Mouse (Mus musculus): ENCODE measurements around the gene Bnipl.

DNA sequence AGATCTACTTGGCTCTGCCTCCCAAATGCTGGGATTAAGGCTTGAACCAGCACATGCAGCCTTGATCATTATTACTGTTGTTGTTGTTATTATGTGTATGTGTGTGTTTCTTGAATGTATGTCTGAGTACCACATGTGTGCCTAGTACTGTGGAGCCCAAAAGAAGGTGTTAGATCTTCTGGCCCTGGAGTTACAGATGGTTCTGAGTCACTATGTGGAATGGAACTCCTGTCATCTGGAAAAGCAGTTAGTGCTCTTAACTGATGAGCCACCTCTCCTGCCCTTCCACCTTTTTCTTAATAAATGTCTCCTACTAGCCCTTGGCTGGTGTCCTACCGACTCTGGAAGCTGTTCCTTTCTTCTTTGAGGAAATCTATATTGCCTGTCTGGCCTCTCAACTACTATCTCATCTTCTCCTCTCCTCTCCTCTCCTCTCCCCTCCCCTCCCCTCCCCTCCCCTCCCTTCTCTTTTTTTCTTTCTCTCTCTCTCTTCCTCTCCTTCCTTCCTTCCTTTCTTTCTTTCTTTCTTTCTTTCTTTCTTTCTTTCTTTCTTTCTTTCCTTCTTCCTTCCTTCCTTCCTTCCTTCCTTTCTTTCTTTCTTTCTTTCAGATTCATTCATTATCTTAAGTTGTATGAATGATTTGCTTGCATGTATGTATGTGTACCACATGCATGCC lies 3.2 kb downstream of the Bnipl start:
- no peak for TF ChIP-seq POLR2A (IDR thresholded peaks at IDR 0.05; ENCODE audit: low read depth, low read length)
- TF ChIP-seq CTCF (IDR thresholded peaks at IDR 0.05; ENCODE audit: borderline replicate concordance, insufficient read depth, low read length): no peak

Data from embryonic fibroblast, embryonic 13.5 days (primary cell).